Mouse (Mus musculus): ENCODE data around the gene Zfp106. TPM values are rescaled to one million over a fixed set of nuclear protein-coding genes. Genes with fewer than 3 reads are reported as not detected.
A peak's percentile ranks its signal among the peaks of the same experiment; 100 is the strongest.

The Zfp106 gene
- total RNA-seq, 2 experiments from 2014 or later, result 101 to 105 TPM

- no peak for DNase-seq (ENCODE audit: low spot score in 2 of 2)
- intact Hi-C loops (cut with DNase I), result no loop called here
Observed at GRCm38 (mm10) chr2:120562859-120563234, 796 bp downstream of the Zfp106 start.

- no peak for DNase-seq (ENCODE audit: low spot score in 2 of 2)
- intact Hi-C loops (cut with DNase I), result no loop called here
Observed at GRCm38 (mm10) chr2:120561524-120561923, 2.1 kb downstream of the Zfp106 start.

GRCm38 (mm10) chr2:120558813-120559212 lies 4.8 kb downstream of the Zfp106 start:
- intact Hi-C loops (cut with DNase I), result no loop called here
- DNase-seq (ENCODE audit: low spot score in 2 of 2), result no peak

- DNase-seq (ENCODE audit: low spot score in 2 of 2), result no peak
Observed at GRCm38 (mm10) chr2:120556868-120557267, 6.8 kb downstream of the Zfp106 start.

GRCm38 (mm10) chr2:120544732-120545131 lies 18.9 kb downstream of the Zfp106 start:
- no peak for DNase-seq (ENCODE audit: low spot score in 2 of 2)
- intact Hi-C loops (cut with DNase I), result no loop called here

More at GRCm38 (mm10) chr2:120556868-120557267, 6.8 kb downstream of the Zfp106 start:
- intact Hi-C loops (cut with DNase I), result no loop called here

GRCm38 (mm10) chr2:120539778-120540208 lies 23.9 kb downstream of the Zfp106 start:
- DNase-seq (ENCODE audit: low spot score in 2 of 2), result peak; percentile 84 to 96
- intact Hi-C loops (cut with DNase I), result loop anchor here (10.0 kb wide), 1 partner anchor 125 kb away; no protein-coding TSS in a partner anchor

- intact Hi-C loops (cut with DNase I), result loop anchor here (10.0 kb wide), 1 partner anchor 125 kb away; no protein-coding TSS in a partner anchor
- DNase-seq (ENCODE audit: low spot score in 2 of 2), result no peak
Observed at GRCm38 (mm10) chr2:120539333-120539732, 24.3 kb downstream of the Zfp106 start.

- DNase-seq (ENCODE audit: low spot score in 2 of 2), result no peak
- intact Hi-C loops (cut with DNase I), result loop anchor here (10.0 kb wide), 1 partner anchor 134 kb away; no protein-coding TSS in a partner anchor
Observed at GRCm38 (mm10) chr2:120531223-120531622, 32.4 kb downstream of the Zfp106 start.

- intact Hi-C loops (cut with DNase I), result no loop called here
Observed at GRCm38 (mm10) chr2:120529531-120529930, 34.1 kb downstream of the Zfp106 start.

GRCm38 (mm10) chr2:120526771-120527170 lies 36.9 kb downstream of the Zfp106 start:
- intact Hi-C loops (cut with DNase I), result no loop called here
- DNase-seq (ENCODE audit: low spot score in 2 of 2), result no peak

More at GRCm38 (mm10) chr2:120529531-120529930, 34.1 kb downstream of the Zfp106 start:
- no peak for DNase-seq (ENCODE audit: low spot score in 2 of 2)

- intact Hi-C loops (cut with DNase I), result no loop called here
- no peak for DNase-seq (ENCODE audit: low spot score in 2 of 2)
Observed at GRCm38 (mm10) chr2:120518547-120519210, 45.0 kb downstream of the Zfp106 start.

- intact Hi-C loops (cut with DNase I), result no loop called here
- no peak for DNase-seq (ENCODE audit: low spot score in 2 of 2)
Observed at GRCm38 (mm10) chr2:120514181-120514580, 49.5 kb downstream of the Zfp106 start.

GRCm38 (mm10) chr2:120503992-120504391 lies 59.7 kb downstream of the Zfp106 start:
- DNase-seq (ENCODE audit: low spot score in 2 of 2), result no peak
- intact Hi-C loops (cut with DNase I), result no loop called here

- DNase-seq (ENCODE audit: low spot score in 2 of 2), result no peak
- intact Hi-C loops (cut with DNase I), result no loop called here
Observed at GRCm38 (mm10) chr2:120503094-120503493, 60.5 kb downstream of the Zfp106 start.

- intact Hi-C loops (cut with DNase I), result no loop called here
- DNase-seq (ENCODE audit: low spot score in 2 of 2), result no peak
Observed at GRCm38 (mm10) chr2:120502605-120502990, 61.0 kb downstream of the Zfp106 start.

GRCm38 (mm10) chr2:120501931-120502604 lies 61.6 kb downstream of the Zfp106 start:
- no peak for DNase-seq (ENCODE audit: low spot score in 2 of 2)
- intact Hi-C loops (cut with DNase I), result no loop called here

- DNase-seq (ENCODE audit: low spot score in 2 of 2), result no peak
- intact Hi-C loops (cut with DNase I), result no loop called here
Observed at GRCm38 (mm10) chr2:120501136-120501918, 62.3 kb downstream of the Zfp106 start.

GRCm38 (mm10) chr2:120499971-120500471 lies 63.6 kb downstream of the Zfp106 start:
- intact Hi-C loops (cut with DNase I), result no loop called here
- no peak for DNase-seq (ENCODE audit: low spot score in 2 of 2)

GRCm38 (mm10) chr2:120496511-120496910 lies 67.1 kb downstream of the Zfp106 start:
- DNase-seq (ENCODE audit: low spot score in 2 of 2), result peak; percentile 55 to 77
- intact Hi-C loops (cut with DNase I), result no loop called here

GRCm38 (mm10) chr2:120493254-120493653 lies 70.4 kb downstream of the Zfp106 start:
- intact Hi-C loops (cut with DNase I), result no loop called here
- no peak for DNase-seq (ENCODE audit: low spot score in 2 of 2)
